Mouse (Mus musculus): ENCODE results near the gene Actn1.
A peak's percentile ranks its signal among the peaks of the same experiment; 100 is the strongest.

The Actn1 gene

GRCm38 (mm10) chr12:80132250-80133003, 127.7 kb downstream of the Actn1 start:
- peak; percentile 74 for DNase-seq

GRCm38 (mm10) chr12:80131359-80132249, 128.6 kb downstream of the Actn1 start:
- DNase-seq = no peak

- no peak for DNase-seq
Measured at GRCm38 (mm10) chr12:80130558-80131358, 129.4 kb downstream of the Actn1 start.

GRCm38 (mm10) chr12:80129531-80129930, 130.6 kb downstream of the Actn1 start:
- DNase-seq = no peak

GRCm38 (mm10) chr12:80127191-80127762, 132.9 kb downstream of the Actn1 start:
- no peak for DNase-seq

GRCm38 (mm10) chr12:80125316-80125715, 134.9 kb downstream of the Actn1 start:
- no peak for DNase-seq

GRCm38 (mm10) chr12:80124756-80125155, 135.4 kb downstream of the Actn1 start:
- no peak for DNase-seq

- DNase-seq = no peak
Measured at GRCm38 (mm10) chr12:80124211-80124610, 136.0 kb downstream of the Actn1 start.

- no peak for DNase-seq
Measured at GRCm38 (mm10) chr12:80123227-80123803, 136.9 kb downstream of the Actn1 start.

GRCm38 (mm10) chr12:80121438-80121837, 138.7 kb downstream of the Actn1 start:
- no peak for DNase-seq

- DNase-seq = no peak
Measured at GRCm38 (mm10) chr12:80118588-80118987, 141.6 kb downstream of the Actn1 start.
